Mouse (Mus musculus) naive thymus-derived CD4-positive, alpha-beta T cell, adult 2 months (primary cell): Measurements from ENCODE around the gene H2afb2.

Source experiments
- DNase-seq: peaks from one replicate; pipeline ENCODE4 v3.0.0-alpha.2; 2011; ENCODE audit warnings: low read depth

The H2afb2 gene

DNA sequence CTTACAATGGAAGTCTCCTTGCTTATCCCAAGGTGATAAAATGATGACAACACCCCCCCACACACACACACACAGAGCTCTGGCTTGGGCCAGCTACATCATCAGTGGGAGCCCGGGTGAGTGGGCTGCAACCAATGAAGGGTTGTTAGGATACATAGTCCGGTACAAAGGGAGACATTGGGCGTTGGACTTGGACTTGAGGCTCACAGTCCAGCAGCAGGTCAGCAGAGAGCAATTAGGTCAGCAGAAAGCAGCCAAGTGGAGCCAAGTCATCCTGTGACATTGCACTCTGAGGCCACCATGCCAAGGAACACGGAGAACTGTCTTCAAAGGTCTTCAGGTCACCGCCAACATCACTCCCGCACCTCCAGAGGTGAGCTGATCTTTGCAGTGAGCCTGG is at the start of gene H2afb2:
H2afb2 (plus strand) TSS at position 301 of the 400 bp plus-strand sequence.
- no peak for DNase-seq
